Mouse (Mus musculus) megakaryocyte, embryonic 14.5 days (primary cell): ENCODE results near the gene Sox13. TPM values are rescaled to one million over a fixed set of nuclear protein-coding genes. Genes with fewer than 3 reads are reported as not detected.

ENCODE experiments used
- H3K27me3 ChIP-seq: replicated peaks from 2 replicates; pipeline ENCODE3; 2012; ENCODE audit warnings: inconsistent platforms
- H3K36me3 ChIP-seq: replicated peaks from 2 replicates; pipeline ENCODE3; 2012; ENCODE audit warnings: low read length, inconsistent platforms, mixed read lengths
- H3K4me1 ChIP-seq: 2 replicates; pipeline ENCODE4 v1.6.1; 2012; ENCODE audit warnings: inconsistent platforms
- H3K4me3 ChIP-seq: replicated peaks from 2 replicates; pipeline ENCODE3; 2012; ENCODE audit warnings: moderate library complexity, mild to moderate bottlenecking, inconsistent platforms
- H3K9me3 ChIP-seq: 2 replicates; pipeline ENCODE4 v1.6.1; 2012; ENCODE audit warnings: inconsistent platforms
- FLI1 ChIP-seq: IDR thresholded peaks from 2 replicates; pipeline ENCODE4 v1.6.1; 2012; ENCODE audit warnings: low read length, inconsistent platforms, mixed read lengths
- GATA1 ChIP-seq: IDR thresholded peaks from 3 replicates; pipeline ENCODE4 v1.6.1; 2012; ENCODE audit warnings: mixed read lengths, low read length, inconsistent platforms, borderline replicate concordance
- polyA plus RNA-seq: library from polyadenylated mRNA; stranded (reverse); fragments of >175 nt; gene quantifications from 2 replicates; pipeline ENCODE4 v1.2.3, GENCODE M21; 2012; ENCODE audit warnings: low replicate concordance; ENCODE audit not compliant: insufficient read depth

Sox13 gene
- polyA plus RNA-seq, 1 experiment, result 1.3 TPM

GRCm38 (mm10) chr1:133386209-133386608 is 38.0 kb downstream of the Sox13 start:
- Histone ChIP-seq H3K4me3 (peak overlapping the region; percentile 87), H3K36me3 (no peaks in the 10 kb centered on the region), H3K9me3 (peaks cover 4% of the 10 kb centered on the region), H3K4me1 (peaks cover 13% of the 10 kb centered on the region), H3K27me3 (peaks cover 12% of the 10 kb centered on the region)
- TF ChIP-seq FLI1, result no peak
- no peak for TF ChIP-seq GATA1

- no peak for TF ChIP-seq GATA1
- no peak for TF ChIP-seq FLI1
- H3K9me3 ChIP-seq, result no peaks in the 10 kb centered on the region
- H3K27me3 ChIP-seq, result peaks cover 12% of the 10 kb centered on the region
- H3K36me3 ChIP-seq, result no peaks in the 10 kb centered on the region
- H3K4me1 ChIP-seq, result peaks cover 16% of the 10 kb centered on the region
- H3K4me3 ChIP-seq, result peak overlapping the region; percentile 87
These were observed 38.7 kb downstream of the Sox13 start for GRCm38 (mm10) chr1:133385506-133385905.

- peaks cover 13% of the 10 kb centered on the region for H3K27me3 ChIP-seq
- H3K4me3 ChIP-seq, result no peak overlapping the region
- H3K9me3 ChIP-seq, result no peaks in the 10 kb centered on the region
- no peaks in the 10 kb centered on the region for H3K36me3 ChIP-seq
- peaks cover 27% of the 10 kb centered on the region for H3K4me1 ChIP-seq
- TF ChIP-seq FLI1, result no peak
- no peak for TF ChIP-seq GATA1
These were observed 40.9 kb downstream of the Sox13 start for GRCm38 (mm10) chr1:133383157-133383783.

- H3K36me3 ChIP-seq, result no peaks in the 10 kb centered on the region
- peaks cover 14% of the 10 kb centered on the region for H3K27me3 ChIP-seq
- peaks cover 27% of the 10 kb centered on the region for H3K4me1 ChIP-seq
- no peaks in the 10 kb centered on the region for H3K9me3 ChIP-seq
- H3K4me3 ChIP-seq, result no peak overlapping the region
- TF ChIP-seq FLI1 (no peak), GATA1 (no peak)
These were observed 41.5 kb downstream of the Sox13 start for GRCm38 (mm10) chr1:133382552-133383155.

GRCm38 (mm10) chr1:133382008-133382407 is 42.2 kb downstream of the Sox13 start:
- Histone ChIP-seq H3K4me1 (peaks cover 27% of the 10 kb centered on the region), H3K9me3 (peaks cover 3% of the 10 kb centered on the region; the same call in 1 of the 2 replicates), H3K27me3 (peaks cover 16% of the 10 kb centered on the region), H3K4me3 (no peak overlapping the region), H3K36me3 (no peaks in the 10 kb centered on the region)
- TF ChIP-seq GATA1 (no peak), FLI1 (no peak)

GRCm38 (mm10) chr1:133380347-133381065 is 43.7 kb downstream of the Sox13 start:
- no peak for TF ChIP-seq GATA1
- no peak for TF ChIP-seq FLI1
- peaks cover 30% of the 10 kb centered on the region for H3K27me3 ChIP-seq
- peaks cover 4% of the 10 kb centered on the region; the same call in 1 of the 2 replicates for H3K9me3 ChIP-seq
- H3K36me3 ChIP-seq, result no peaks in the 10 kb centered on the region
- H3K4me1 ChIP-seq, result peaks cover 17% of the 10 kb centered on the region
- no peak overlapping the region for H3K4me3 ChIP-seq

GRCm38 (mm10) chr1:133379986-133380320 is 44.2 kb downstream of the Sox13 start:
- peaks cover 4% of the 10 kb centered on the region; the same call in 1 of the 2 replicates for H3K9me3 ChIP-seq
- H3K27me3 ChIP-seq, result peaks cover 33% of the 10 kb centered on the region
- TF ChIP-seq GATA1, result no peak
- no peak for TF ChIP-seq FLI1
- H3K4me1 ChIP-seq, result peaks cover 14% of the 10 kb centered on the region
- H3K4me3 ChIP-seq, result no peak overlapping the region
- no peaks in the 10 kb centered on the region for H3K36me3 ChIP-seq

- Histone ChIP-seq H3K4me1 (peaks cover 14% of the 10 kb centered on the region), H3K36me3 (no peaks in the 10 kb centered on the region), H3K4me3 (no peak overlapping the region), H3K27me3 (peaks cover 36% of the 10 kb centered on the region), H3K9me3 (peaks cover 4% of the 10 kb centered on the region; the same call in 1 of the 2 replicates)
- TF ChIP-seq GATA1 (no peak), FLI1 (no peak)
These were observed 44.8 kb downstream of the Sox13 start for GRCm38 (mm10) chr1:133379254-133379985.

GRCm38 (mm10) chr1:133377547-133377946 is 46.6 kb downstream of the Sox13 start:
- Histone ChIP-seq H3K4me1 (peaks cover 14% of the 10 kb centered on the region), H3K4me3 (no peak overlapping the region), H3K27me3 (peaks cover 52% of the 10 kb centered on the region), H3K36me3 (no peaks in the 10 kb centered on the region), H3K9me3 (peaks cover 4% of the 10 kb centered on the region; the same call in 1 of the 2 replicates)
- no peak for TF ChIP-seq GATA1
- TF ChIP-seq FLI1, result no peak
